Comparison of ENCODE assay signal across 8 mouse cellular contexts in genomic region chr2:90917233-90917998, GRCm38 (mm10). TPM values are rescaled to one million over a fixed set of nuclear protein-coding genes. Genes with fewer than 3 reads are reported as not detected.
DNase-seq lines count a peak whose midpoint lies in the region; TF ChIP-seq lines count a peak whose summit lies in the region.

No protein-coding gene starts in this region.

- no peaks in the 10 kb centered on the region for H3K27me3 ChIP-seq in embryonic facial prominence, embryonic 10.5 days (replicated peaks; ENCODE audit: low read depth, poor library complexity, severe bottlenecking)
- H3K27me3 ChIP-seq in liver, adult 2 months (ENCODE audit: control insufficient read depth, insufficient read depth, low read length), result no peaks in the 10 kb centered on the region

- H3K4me3 ChIP-seq in embryonic facial prominence, embryonic 10.5 days, result peak overlapping the region; percentile 66
- H3K4me3 ChIP-seq in liver, adult 2 months (ENCODE audit: insufficient read depth, low read depth, low read length), result peak overlapping the region; percentile 83

- peaks cover 33% of the 10 kb centered on the region for H3K4me1 ChIP-seq in embryonic facial prominence, embryonic 10.5 days
- H3K4me1 ChIP-seq in liver, adult 2 months (ENCODE audit: control insufficient read depth, insufficient read depth, low read length), result peaks cover 21% of the 10 kb centered on the region

- peak; percentile 16; the same call in 1 of the 2 replicates for TF ChIP-seq CTCF in liver, adult 2 months (IDR thresholded peaks at IDR 0.05; ENCODE audit: low read depth, low read length)

- under 1% methylated on average over 73 of the region's 73 CpGs for WGBS in embryonic facial prominence, embryonic 10.5 days
- under 1% methylated on average over 71 of the region's 73 CpGs for WGBS in liver, adult 2 months

- TF ChIP-seq POLR2A in liver, adult 2 months (IDR thresholded peaks at IDR 0.05; ENCODE audit: extremely low read depth, insufficient read depth, low read length), result peak; percentile 21; the same call in 1 of the 2 replicates

- H3K9me3 ChIP-seq in embryonic facial prominence, embryonic 10.5 days, result no peaks in the 10 kb centered on the region

- peak; percentile 84 for DNase-seq in 3134 (ENCODE audit: extremely low read depth, insufficient read length, low spot score)
- peak; percentile 91 for DNase-seq in adrenal gland, postnatal 14 days
- DNase-seq in embryonic facial prominence, embryonic 10.5 days (ENCODE audit: low spot score), result peak; percentile 84
- DNase-seq in heart, adult 11 months, result peak; percentile 98
- peak; percentile 67 for DNase-seq in kidney, adult 11 months
- no peak for DNase-seq in liver, adult 2 months (ENCODE audit: extremely low read depth, low read depth, low spot score)
- peak; percentile 32 to 59 for DNase-seq in monocyte, adult 2 months (ENCODE audit: low read depth in 1 of 2, low spot score in 2 of 2)
- DNase-seq in spleen, postnatal 36 days (ENCODE audit: low spot score in 2 of 2), result peak; percentile 48

- peak overlapping the region; percentile 99 for H3K9ac ChIP-seq in liver, adult 2 months (ENCODE audit: low read depth, low read length)

- peaks cover 29% of the 10 kb centered on the region for H3K36me3 ChIP-seq in embryonic facial prominence, embryonic 10.5 days (replicated peaks)
- peaks cover 15% of the 10 kb centered on the region for H3K36me3 ChIP-seq in liver, adult 2 months (ENCODE audit: control insufficient read depth, insufficient read depth, low read length)

- peak overlapping the region; percentile 96 for H3K27ac ChIP-seq in embryonic facial prominence, embryonic 10.5 days (replicated peaks)
- H3K27ac ChIP-seq in liver, adult 2 months (replicated peaks; ENCODE audit: insufficient read depth, low read depth, low read length), result peak overlapping the region; percentile 89

- H3K79me2 ChIP-seq in liver, adult 2 months (ENCODE audit: control insufficient read depth, insufficient read depth, low read length), result peaks cover 25% of the 10 kb centered on the region; the same call in 1 of the 2 replicates

RNA-seq across cellular contexts. Expression of gene Ndufs3, which starts 12.8 kb away (rescaled TPM):
- total RNA-seq in adrenal gland, postnatal 14 days (2021), result 551 and 591 TPM in 2 replicates
- 201 and 206 TPM in 2 replicates for polyA plus RNA-seq in embryonic facial prominence, embryonic 10.5 days (2016; fragmentation: Nextera tagmentation; extraction: Ambion mirVana)
- 191 and 201 TPM in 2 replicates for total RNA-seq in liver, adult 2 months (2014; rRNA removed)
- 199 and 205 TPM in 2 replicates for polyA plus RNA-seq in liver, adult 2 months (2012; rRNA removed)

RNA-seq across cellular contexts. Expression of gene Kbtbd4, which starts 12.9 kb away (rescaled TPM):
- 26.5 and 29.4 TPM in 2 replicates for total RNA-seq in adrenal gland, postnatal 14 days (2021)
- 58.1 and 59.4 TPM in 2 replicates for polyA plus RNA-seq in embryonic facial prominence, embryonic 10.5 days (2016; fragmentation: Nextera tagmentation; extraction: Ambion mirVana)
- 9.0 and 9.3 TPM in 2 replicates for total RNA-seq in liver, adult 2 months (2014; rRNA removed)
- polyA plus RNA-seq in liver, adult 2 months (2012; rRNA removed), result 12.7 and 13.5 TPM in 2 replicates

RNA-seq across cellular contexts. Expression of gene Celf1, which starts 22.8 kb away (rescaled TPM):
- 89.9 and 97.9 TPM in 2 replicates for total RNA-seq in adrenal gland, postnatal 14 days (2021)
- 139 and 145 TPM in 2 replicates for polyA plus RNA-seq in embryonic facial prominence, embryonic 10.5 days (2016; fragmentation: Nextera tagmentation; extraction: Ambion mirVana)
- 39.5 and 46.2 TPM in 2 replicates for total RNA-seq in liver, adult 2 months (2014; rRNA removed)
- polyA plus RNA-seq in liver, adult 2 months (2012; rRNA removed), result 30.5 and 32.9 TPM in 2 replicates

RNA-seq across cellular contexts. Expression of gene C1qtnf4, which starts 31.8 kb away (rescaled TPM):
- 2.3 and 2.8 TPM in 2 replicates for total RNA-seq in adrenal gland, postnatal 14 days (2021)
- polyA plus RNA-seq in embryonic facial prominence, embryonic 10.5 days (2016; fragmentation: Nextera tagmentation; extraction: Ambion mirVana), result 2.8 and 4.9 TPM in 2 replicates
- total RNA-seq in liver, adult 2 months (2014; rRNA removed), result 0.18 and 0.67 TPM in 2 replicates
- polyA plus RNA-seq in liver, adult 2 months (2012; rRNA removed), result 1.1 and 1.4 TPM in 2 replicates
